8 mouse cellular contexts compared by ENCODE assay signal in genomic region chr6:129365959-129366359, GRCm38 (mm10). TPM values are rescaled to one million over a fixed set of nuclear protein-coding genes. Genes with fewer than 3 reads are reported as not detected.
A peak's percentile ranks its signal among the peaks of the same experiment; 100 is the strongest.
DNase-seq lines count a peak whose midpoint lies in the region; ATAC-seq and TF ChIP-seq lines count a peak whose summit lies in the region.

No protein-coding gene starts in this region.

- peak; percentile 18 to 33 for DNase-seq in left cerebral cortex, adult 2 months (ENCODE audit: extremely low spot score in 1 of 2, low spot score in 2 of 2)
- DNase-seq in left cerebral cortex, adult 8-10 months (ENCODE audit: low spot score in 2 of 2): no peak
- peak; percentile 58 for DNase-seq in adrenal gland, postnatal 10 days
- DNase-seq in embryonic facial prominence, embryonic 10.5 days (ENCODE audit: low spot score): peak; percentile 28
- peak; percentile 27 for DNase-seq in neural tube, embryonic 10.5 days (ENCODE audit: extremely low spot score, low spot score)
- peak; percentile 29 for DNase-seq in testis, postnatal 14 days (ENCODE audit: low spot score)

- TF ChIP-seq CTCF in left cerebral cortex, adult 2 months (IDR thresholded peaks at IDR 0.05): peak; percentile 96

- no peak overlapping the region for H3K27ac ChIP-seq in left cerebral cortex, adult 2 months
- H3K27ac ChIP-seq in embryonic facial prominence, embryonic 10.5 days (replicated peaks): no peak overlapping the region
- H3K27ac ChIP-seq in hindbrain, embryonic 16.5 days (ENCODE audit: low read depth, low read length): no peak overlapping the region
- H3K27ac ChIP-seq in limb, embryonic 15.5 days: no peak overlapping the region

- H3K4me2 ChIP-seq in hindbrain, embryonic 16.5 days (ENCODE audit: low read length): no peak overlapping the region
- H3K4me2 ChIP-seq in limb, embryonic 15.5 days: no peak overlapping the region

- no peak overlapping the region for H3K9ac ChIP-seq in hindbrain, embryonic 16.5 days (ENCODE audit: low read depth, low read length)
- H3K9ac ChIP-seq in limb, embryonic 15.5 days: no peak overlapping the region

- intact Hi-C loops in left cerebral cortex, adult 2 months (cut with DNase I): loop anchor here (2.0 to 5.0 kb wide), 3 partner anchors 105 to 511 kb away; no protein-coding TSS in a partner anchor

- ATAC-seq in hindbrain, embryonic 16.5 days: peak; percentile 79
- ATAC-seq in limb, embryonic 15.5 days (ENCODE audit: insufficient number of reproducible peaks, low FRiP score, low TSS enrichment, low read depth): 0 out of 2 replicates have a peak, but pooled peaks have one; percentile 40

- no peaks in the 10 kb centered on the region for H3K9me3 ChIP-seq in embryonic facial prominence, embryonic 10.5 days
- no peaks in the 10 kb centered on the region for H3K9me3 ChIP-seq in hindbrain, embryonic 16.5 days (ENCODE audit: control insufficient read depth, low read length)
- no peaks in the 10 kb centered on the region for H3K9me3 ChIP-seq in limb, embryonic 15.5 days

- no peaks in the 10 kb centered on the region for H3K36me3 ChIP-seq in embryonic facial prominence, embryonic 10.5 days (replicated peaks)
- H3K36me3 ChIP-seq in hindbrain, embryonic 16.5 days (ENCODE audit: control insufficient read depth, insufficient read depth, low read length): no peaks in the 10 kb centered on the region
- H3K36me3 ChIP-seq in limb, embryonic 15.5 days: no peaks in the 10 kb centered on the region

- 0 out of 2 replicates have a peak, but pooled peaks cover 2% of the 10 kb centered on the region for H3K4me1 ChIP-seq in embryonic facial prominence, embryonic 10.5 days
- H3K4me1 ChIP-seq in hindbrain, embryonic 16.5 days (ENCODE audit: control insufficient read depth, insufficient read depth, low read depth, low read length): no peaks in the 10 kb centered on the region
- H3K4me1 ChIP-seq in limb, embryonic 15.5 days: no peaks in the 10 kb centered on the region

- H3K4me3 ChIP-seq in left cerebral cortex, adult 2 months: no peak overlapping the region
- no peak overlapping the region for H3K4me3 ChIP-seq in embryonic facial prominence, embryonic 10.5 days
- no peak overlapping the region for H3K4me3 ChIP-seq in hindbrain, embryonic 16.5 days (ENCODE audit: low read length)
- no peak overlapping the region for H3K4me3 ChIP-seq in limb, embryonic 15.5 days

- WGBS in embryonic facial prominence, embryonic 10.5 days: 23% methylated on average over 6 of the region's 6 CpGs
- 13% methylated on average over 6 of the region's 6 CpGs for WGBS in hindbrain, embryonic 16.5 days
- WGBS in limb, embryonic 15.5 days: 16% methylated on average over 6 of the region's 6 CpGs

- H3K27me3 ChIP-seq in embryonic facial prominence, embryonic 10.5 days (replicated peaks; ENCODE audit: low read depth, poor library complexity, severe bottlenecking): no peaks in the 10 kb centered on the region
- no peaks in the 10 kb centered on the region for H3K27me3 ChIP-seq in hindbrain, embryonic 16.5 days (replicated peaks; ENCODE audit: control insufficient read depth, insufficient read depth, low read length)
- no peaks in the 10 kb centered on the region for H3K27me3 ChIP-seq in limb, embryonic 15.5 days

RNA-seq across cellular contexts. Expression of gene Clec12b, which starts 19.7 kb away (rescaled TPM):
- total RNA-seq in left cerebral cortex, adult 2 months (2021): not detected
- not detected for total RNA-seq in left cerebral cortex, adult 8-10 months (2022)
- total RNA-seq in adrenal gland, postnatal 10 days (2021): not detected
- polyA plus RNA-seq in embryonic facial prominence, embryonic 10.5 days (2016; fragmentation: Nextera tagmentation; extraction: Ambion mirVana): not detected in 2 replicates
- 0.39 and 0.98 TPM in 2 replicates for polyA plus RNA-seq in hindbrain, embryonic 16.5 days (2015; fragmentation: Nextera tagmentation; extraction: Ambion mirVana)
- polyA plus RNA-seq in limb, embryonic 15.5 days (2015; fragmentation: Nextera tagmentation; extraction: Ambion mirVana): not detected in 2 replicates

RNA-seq across cellular contexts. Expression of gene Clec12a, which starts 23.5 kb away (rescaled TPM):
- under 1 TPM; 0.26 to 0.52 TPM for total RNA-seq in left cerebral cortex, adult 2 months (2021)
- under 1 TPM; 0.44 to 0.74 (median 0.58) TPM for total RNA-seq in left cerebral cortex, adult 8-10 months (2022)
- 1 to 10 TPM; 1.4 to 1.5 TPM for total RNA-seq in adrenal gland, postnatal 10 days (2021)
- 0.35 and 0.40 TPM in 2 replicates for polyA plus RNA-seq in embryonic facial prominence, embryonic 10.5 days (2016; fragmentation: Nextera tagmentation; extraction: Ambion mirVana)
- polyA plus RNA-seq in hindbrain, embryonic 16.5 days (2015; fragmentation: Nextera tagmentation; extraction: Ambion mirVana): 0.15 and 0.26 TPM in 2 replicates
- polyA plus RNA-seq in limb, embryonic 15.5 days (2015; fragmentation: Nextera tagmentation; extraction: Ambion mirVana): 1.0 and 2.0 TPM in 2 replicates

RNA-seq across cellular contexts. Expression of gene Clec1b, which starts 31.1 kb away (rescaled TPM):
- total RNA-seq in left cerebral cortex, adult 2 months (2021): not detected
- 1 to 10 TPM in 1 of 4 experiments, under 1 TPM in 1, not detected in 2; 0.46 to 1.3 TPM for total RNA-seq in left cerebral cortex, adult 8-10 months (2022)
- 1 to 10 TPM; 1.9 to 3.7 TPM for total RNA-seq in adrenal gland, postnatal 10 days (2021)
- 12.7 and 13.3 TPM in 2 replicates for polyA plus RNA-seq in embryonic facial prominence, embryonic 10.5 days (2016; fragmentation: Nextera tagmentation; extraction: Ambion mirVana)
- polyA plus RNA-seq in hindbrain, embryonic 16.5 days (2015; fragmentation: Nextera tagmentation; extraction: Ambion mirVana): 0.73 and 0.79 TPM in 2 replicates
- 0.38 and 0.83 TPM in 2 replicates for polyA plus RNA-seq in limb, embryonic 15.5 days (2015; fragmentation: Nextera tagmentation; extraction: Ambion mirVana)

RNA-seq across cellular contexts. Expression of gene 4922502D21Rik, which starts 34.4 kb away (rescaled TPM):
- total RNA-seq in left cerebral cortex, adult 2 months (2021): not detected
- total RNA-seq in left cerebral cortex, adult 8-10 months (2022): not detected
- total RNA-seq in adrenal gland, postnatal 10 days (2021): not detected
- polyA plus RNA-seq in embryonic facial prominence, embryonic 10.5 days (2016; fragmentation: Nextera tagmentation; extraction: Ambion mirVana): not detected in 2 replicates
- not detected in 2 replicates for polyA plus RNA-seq in hindbrain, embryonic 16.5 days (2015; fragmentation: Nextera tagmentation; extraction: Ambion mirVana)
- polyA plus RNA-seq in limb, embryonic 15.5 days (2015; fragmentation: Nextera tagmentation; extraction: Ambion mirVana): not detected in 2 replicates

RNA-seq across cellular contexts. Expression of gene Clec9a, which starts 42.7 kb away (rescaled TPM):
- not detected for total RNA-seq in left cerebral cortex, adult 2 months (2021)
- under 1 TPM in 2 of 4 experiments, not detected in 2; 0.14 to 0.30 TPM for total RNA-seq in left cerebral cortex, adult 8-10 months (2022)
- under 1 TPM; 0.51 to 0.94 TPM for total RNA-seq in adrenal gland, postnatal 10 days (2021)
- 0.19 and 0.50 TPM in 2 replicates for polyA plus RNA-seq in embryonic facial prominence, embryonic 10.5 days (2016; fragmentation: Nextera tagmentation; extraction: Ambion mirVana)
- 0.10 and 0.24 TPM in 2 replicates for polyA plus RNA-seq in hindbrain, embryonic 16.5 days (2015; fragmentation: Nextera tagmentation; extraction: Ambion mirVana)
- polyA plus RNA-seq in limb, embryonic 15.5 days (2015; fragmentation: Nextera tagmentation; extraction: Ambion mirVana): 0.09 and 0.14 TPM in 2 replicates

Comparison
In these comparisons a context has a peak if more than half of its experiments do, and no peak if none do; other contexts are left out.
1. DNase-seq: peak in left cerebral cortex, adult 2 months (2 of 2), adrenal gland, postnatal 10 days (single experiment), embryonic facial prominence, embryonic 10.5 days (single experiment), neural tube, embryonic 10.5 days (single experiment) and testis, postnatal 14 days (single experiment); none in left cerebral cortex, adult 8-10 months (0 of 2).